Mouse (Mus musculus): ENCODE data around the gene Pwp2.

- TF ChIP-seq USF2 (conservative IDR thresholded peaks at IDR 0.05; ENCODE audit: low read depth, low read length) (no peak), USF1 (IDR thresholded peaks at IDR 0.05; ENCODE audit: low read depth, low read length) (no peak)
These were observed 23.9 kb downstream of the Pwp2 start for GRCm38 (mm10) chr10:78161096-78161495.
